In genomic region chr2:38562596-38562995, GRCm38 (mm10) we compare ENCODE assay signal across 23 mouse cellular contexts.
"Had no signal": no experiment of that assay in that cellular context is flagged by ENCODE, and none has a peak within 500 bp of the region (broad histone marks: within the 10 kb centered on the region; RNA-seq: fewer than 3 reads in every experiment).

No protein-coding gene starts in this region.

- H3K27ac ChIP-seq: heart, adult 2 months; heart, embryonic 13.5 days; heart, embryonic 15.5 days; hindbrain, embryonic 13.5 days; hindbrain, embryonic 15.5 days; hindbrain, postnatal 0 days; limb, embryonic 13.5 days; limb, embryonic 15.5 days; liver, embryonic 13.5 days; liver, embryonic 15.5 days had no signal

- ATAC-seq: forebrain, postnatal 0 days; hindbrain, postnatal 0 days; intestine, embryonic 16.5 days had no signal

- H3K4me1 ChIP-seq: hindbrain, embryonic 15.5 days; limb, embryonic 13.5 days; limb, embryonic 15.5 days; liver, embryonic 13.5 days; liver, embryonic 15.5 days had no signal

- H3K4me3 ChIP-seq: heart, adult 2 months; heart, embryonic 13.5 days; heart, embryonic 15.5 days; hindbrain, embryonic 13.5 days; hindbrain, embryonic 15.5 days; limb, embryonic 13.5 days; limb, embryonic 15.5 days; liver, embryonic 13.5 days; liver, embryonic 15.5 days had no signal

- H3K9ac ChIP-seq: forebrain, postnatal 0 days; heart, embryonic 13.5 days; heart, embryonic 15.5 days; hindbrain, embryonic 13.5 days; hindbrain, embryonic 15.5 days; limb, embryonic 13.5 days; limb, embryonic 15.5 days; liver, embryonic 13.5 days; liver, embryonic 15.5 days had no signal

- H3K9me3 ChIP-seq: heart, embryonic 13.5 days; heart, embryonic 15.5 days; hindbrain, embryonic 13.5 days; hindbrain, embryonic 15.5 days; limb, embryonic 13.5 days; limb, embryonic 15.5 days; liver, embryonic 13.5 days; liver, embryonic 15.5 days had no signal

- DNase-seq: forebrain, postnatal 0 days; gastrocnemius, postnatal 14 days; gastrocnemius, postnatal 36 days; heart, adult 11 months; heart, adult 2 months; heart, postnatal 14 days; heart, postnatal 36 days; kidney, postnatal 10 days; layer of hippocampus, adult 9-11 months; layer of hippocampus, postnatal 36 days; left cerebral cortex, postnatal 4 days; liver, embryonic 13.5 days; lung, adult 18-20 months had no signal

- H3K4me2 ChIP-seq: heart, embryonic 11.5 days; heart, embryonic 13.5 days; heart, embryonic 15.5 days; hindbrain, embryonic 13.5 days; hindbrain, embryonic 15.5 days; limb, embryonic 13.5 days; limb, embryonic 15.5 days; liver, embryonic 13.5 days; liver, embryonic 15.5 days had no signal

- H3K27me3 ChIP-seq: heart, embryonic 13.5 days; heart, embryonic 15.5 days; hindbrain, embryonic 13.5 days; hindbrain, embryonic 15.5 days; limb, embryonic 13.5 days; limb, embryonic 15.5 days; liver, embryonic 13.5 days; liver, embryonic 15.5 days had no signal
